Mouse (Mus musculus): ENCODE results near the gene Arhgef2.

The Arhgef2 gene

GRCm38 (mm10) chr3:88643078-88643477 lies 37.3 kb downstream of the Arhgef2 start:
- DNase-seq (ENCODE audit: low spot score in 2 of 2) = no peak

- no peak for DNase-seq (ENCODE audit: low spot score in 2 of 2)
Observed at GRCm38 (mm10) chr3:88645937-88646336, 40.2 kb downstream of the Arhgef2 start.

- DNase-seq (ENCODE audit: low spot score in 2 of 2) = no peak
Observed at GRCm38 (mm10) chr3:88646426-88646995, 40.7 kb downstream of the Arhgef2 start.

GRCm38 (mm10) chr3:88647076-88647475 lies 41.3 kb downstream of the Arhgef2 start:
- DNase-seq (ENCODE audit: low spot score in 2 of 2) = no peak

- no peak for DNase-seq (ENCODE audit: low spot score in 2 of 2)
Observed at GRCm38 (mm10) chr3:88647779-88648413, 42.1 kb downstream of the Arhgef2 start.

GRCm38 (mm10) chr3:88648452-88649168 lies 42.8 kb downstream of the Arhgef2 start:
- no peak for DNase-seq (ENCODE audit: low spot score in 2 of 2)

- no peak for DNase-seq (ENCODE audit: low spot score in 2 of 2)
Observed at GRCm38 (mm10) chr3:88649186-88649585, 43.4 kb downstream of the Arhgef2 start.

- DNase-seq (ENCODE audit: low spot score in 2 of 2) = no peak
Observed at GRCm38 (mm10) chr3:88649967-88650366, 44.2 kb downstream of the Arhgef2 start.

GRCm38 (mm10) chr3:88650713-88651504 lies 45.1 kb downstream of the Arhgef2 start:
- DNase-seq (ENCODE audit: low spot score in 2 of 2) = no peak

- no peak for DNase-seq (ENCODE audit: low spot score in 2 of 2)
Observed at GRCm38 (mm10) chr3:88651669-88652618, 46.2 kb downstream of the Arhgef2 start.

GRCm38 (mm10) chr3:88652846-88653515 lies 47.2 kb downstream of the Arhgef2 start, which contains the start of gene Rxfp4:
Rxfp4 (minus strand) TSS chr3:88653142.
- no peak for DNase-seq (ENCODE audit: low spot score in 2 of 2)

GRCm38 (mm10) chr3:88653516-88654370 lies 48.0 kb downstream of the Arhgef2 start:
- DNase-seq (ENCODE audit: low spot score in 2 of 2) = no peak

- DNase-seq (ENCODE audit: low spot score in 2 of 2) = no peak
Observed at GRCm38 (mm10) chr3:88654621-88655020, 48.9 kb downstream of the Arhgef2 start.

GRCm38 (mm10) chr3:88655619-88656018 lies 49.9 kb downstream of the Arhgef2 start:
- no peak for DNase-seq (ENCODE audit: low spot score in 2 of 2)

GRCm38 (mm10) chr3:88658441-88659127 lies 52.8 kb downstream of the Arhgef2 start:
- no peak for DNase-seq (ENCODE audit: low spot score in 2 of 2)

GRCm38 (mm10) chr3:88659798-88660197 lies 54.0 kb downstream of the Arhgef2 start:
- no peak for DNase-seq (ENCODE audit: low spot score in 2 of 2)

GRCm38 (mm10) chr3:88664095-88664494 lies 58.3 kb downstream of the Arhgef2 start:
- no peak for DNase-seq (ENCODE audit: low spot score in 2 of 2)

- no peak for DNase-seq (ENCODE audit: low spot score in 2 of 2)
Observed at GRCm38 (mm10) chr3:88677399-88677798, 71.6 kb downstream of the Arhgef2 start.

GRCm38 (mm10) chr3:88683814-88684213 lies 78.0 kb downstream of the Arhgef2 start:
- DNase-seq (ENCODE audit: low spot score in 2 of 2) = no peak
